8 mouse cellular contexts compared by ENCODE assay signal in the genomic region with DNA sequence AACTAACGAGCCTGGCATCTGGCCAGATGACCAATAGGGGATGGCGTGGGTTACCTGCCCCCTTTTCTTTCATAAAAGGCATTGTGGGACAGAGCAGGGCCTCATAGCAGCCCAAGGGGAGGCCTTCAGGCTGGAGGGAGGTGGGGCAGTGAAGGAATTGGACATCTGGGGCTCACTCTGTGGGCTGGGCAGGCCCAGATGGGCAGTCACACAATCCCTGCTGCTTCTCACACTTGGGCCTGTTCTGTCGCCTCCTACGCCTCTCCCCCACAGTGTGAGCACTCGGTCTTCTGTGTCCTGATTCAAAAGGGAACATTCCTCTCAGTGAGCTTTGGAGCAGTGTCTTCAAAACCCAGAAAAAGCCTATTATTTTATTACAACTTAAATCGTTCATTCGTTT. TPM values are rescaled to one million over a fixed set of nuclear protein-coding genes. Genes with fewer than 3 reads are reported as not detected.
DNase-seq lines count a peak whose midpoint lies in the region; ATAC-seq and TF ChIP-seq lines count a peak whose summit lies in the region.

No protein-coding gene starts in this region.

- no peaks in the 10 kb centered on the region for H3K36me3 ChIP-seq in hindbrain, postnatal 0 days (ENCODE audit: insufficient read depth, low read length)

- H3K4me2 ChIP-seq in hindbrain, postnatal 0 days (ENCODE audit: low read depth, low read length), result no peak overlapping the region

- peak; percentile 67 to 76 for DNase-seq in kidney, postnatal 4 days
- DNase-seq in kidney, postnatal 14 days, result no peak
- DNase-seq in cerebellum, postnatal 25 days, result peak; percentile 77 to 78
- DNase-seq in hindbrain, postnatal 0 days (ENCODE audit: low spot score), result no peak
- peak; percentile 32 for DNase-seq in mesoderm, embryonic 11.5 days (ENCODE audit: low read depth, low spot score)
- no peak for DNase-seq in gastrocnemius, adult 18-20 months (ENCODE audit: low spot score)
- DNase-seq in gastrocnemius, postnatal 36 days, result no peak
- no peak for DNase-seq in spleen, adult 18-20 months

- H3K9ac ChIP-seq in hindbrain, postnatal 0 days (replicated peaks; ENCODE audit: low read length), result no peak overlapping the region

- no peak overlapping the region for H3K4me3 ChIP-seq in hindbrain, postnatal 0 days (ENCODE audit: low read length)

- H3K27ac ChIP-seq in hindbrain, postnatal 0 days, result no peak overlapping the region

- ATAC-seq in hindbrain, postnatal 0 days, result peak; percentile 25; the same call in 1 of the 2 replicates

- intact Hi-C loops in gastrocnemius, postnatal 36 days (cut with DNase I), result no loop called here

- TF ChIP-seq CTCF in hindbrain, postnatal 0 days (IDR thresholded peaks at IDR 0.05; ENCODE audit: low read depth), result no peak

- peaks cover 5% of the 10 kb centered on the region; the same call in 1 of the 2 replicates for H3K4me1 ChIP-seq in hindbrain, postnatal 0 days (ENCODE audit: insufficient read depth, low read length)

- no peaks in the 10 kb centered on the region for H3K9me3 ChIP-seq in hindbrain, postnatal 0 days (ENCODE audit: low read length)

- WGBS in hindbrain, postnatal 0 days, result 44% methylated on average over 7 of the region's 7 CpGs

- no peaks in the 10 kb centered on the region for H3K27me3 ChIP-seq in hindbrain, postnatal 0 days (ENCODE audit: insufficient read depth, low read length)

RNA-seq across cellular contexts. Expression of gene Ddo, which starts 8.5 kb away (rescaled TPM):
- total RNA-seq in hindbrain, postnatal 0 days (2014; rRNA removed), result 3.8 and 6.0 TPM in 2 replicates
- 4.2 and 4.8 TPM in 2 replicates for polyA plus RNA-seq in hindbrain, postnatal 0 days (2015; fragmentation: Nextera tagmentation; extraction: Ambion mirVana)
- total RNA-seq in gastrocnemius, adult 18-20 months (2021), result 10 to 100 TPM; 19.9 to 20.8 TPM
- 10 to 100 TPM; 20.2 to 25.9 TPM for total RNA-seq in gastrocnemius, postnatal 36 days (2021)

RNA-seq across cellular contexts. Expression of gene Mettl24, which starts 44.8 kb away (rescaled TPM):
- 0.14 TPM in 1 of 2 replicates, not detected in the other for total RNA-seq in hindbrain, postnatal 0 days (2014; rRNA removed)
- 1.1 TPM in 2 replicates for polyA plus RNA-seq in hindbrain, postnatal 0 days (2015; fragmentation: Nextera tagmentation; extraction: Ambion mirVana)
- total RNA-seq in gastrocnemius, adult 18-20 months (2021), result under 1 TPM; 0.14 to 0.66 TPM
- total RNA-seq in gastrocnemius, postnatal 36 days (2021), result under 1 TPM; 0.49 to 0.71 TPM

Comparison
In these comparisons a context has a peak if more than half of its experiments do, and no peak if none do; other contexts are left out.
1. DNase-seq: peak in kidney, postnatal 4 days (2 of 2), cerebellum, postnatal 25 days (2 of 2) and mesoderm, embryonic 11.5 days (single experiment); none in kidney, postnatal 14 days (single experiment), hindbrain, postnatal 0 days (single experiment), gastrocnemius, adult 18-20 months (single experiment), gastrocnemius, postnatal 36 days (0 of 2) and spleen, adult 18-20 months (0 of 2).